Mouse (Mus musculus) neural tube, embryonic 15.5 days (tissue): ENCODE measurements around the gene Satb1. TPM values are rescaled to one million over a fixed set of nuclear protein-coding genes. Genes with fewer than 3 reads are reported as not detected.

ENCODE experiments used
- ATAC-seq: fragments of 200-750 bp; cut with Nextera tagmentation; 2 replicates; pipeline ENCODE4 v1.8.0; 2017; ENCODE audit warnings: mild to moderate bottlenecking, moderate TSS enrichment, moderate library complexity; ENCODE audit not compliant: low FRiP score
- H3K27ac ChIP-seq: fragments of 300-500 bp; sonication (generic); replicated peaks from 2 replicates; pipeline ENCODE4 v1.5.1; 2015; ENCODE audit warnings: mild to moderate bottlenecking, inconsistent platforms
- H3K27me3 ChIP-seq: fragments of 300-500 bp; sonication (generic); replicated peaks from 2 replicates; pipeline ENCODE4 v1.6.1; 2015; ENCODE audit warnings: inconsistent platforms
- H3K36me3 ChIP-seq: fragments of 300-500 bp; sonication (generic); 2 replicates; pipeline ENCODE4 v1.6.1; 2015; ENCODE audit warnings: inconsistent platforms
- H3K4me1 ChIP-seq: fragments of 300-500 bp; sonication (generic); 2 replicates; pipeline ENCODE4 v1.6.1; 2015; ENCODE audit warnings: inconsistent platforms
- H3K4me2 ChIP-seq: fragments of 300-500 bp; sonication (generic); 2 replicates; pipeline ENCODE4 v1.6.1; 2015; ENCODE audit warnings: inconsistent platforms, mild to moderate bottlenecking, moderate library complexity
- H3K4me3 ChIP-seq: fragments of 300-500 bp; sonication (generic); replicated peaks from 2 replicates; pipeline ENCODE4 v1.5.1; 2015; ENCODE audit warnings: mild to moderate bottlenecking, inconsistent platforms
- H3K9ac ChIP-seq: fragments of 300-500 bp; sonication (generic); replicated peaks from 2 replicates; pipeline ENCODE4 v1.6.1; 2015; ENCODE audit warnings: mild to moderate bottlenecking, inconsistent platforms
- H3K9me3 ChIP-seq: fragments of 300-500 bp; sonication (generic); replicated peaks from 2 replicates; pipeline ENCODE4 v1.6.1; 2016; ENCODE audit warnings: inconsistent platforms
- WGBS: fragments of 180-500 bp; shearing (Covaris S2); methylation state at CpG from one replicate; pipeline ENCODE4 v1.1.7; 2015; ENCODE audit warnings: mixed read lengths; 5-methylcytosine and 5-hydroxymethylcytosine counted together
- polyA plus RNA-seq: library from polyadenylated mRNA; unstranded; fragments of >200 nt; fragmentation: Nextera tagmentation; extraction: Ambion mirVana; gene quantifications from 2 replicates; pipeline ENCODE4 v1.2.1, GENCODE M21; 2015

Satb1 gene
- polyA plus RNA-seq, 1 experiment from 2014 or later, result 39.6 TPM

DNA sequence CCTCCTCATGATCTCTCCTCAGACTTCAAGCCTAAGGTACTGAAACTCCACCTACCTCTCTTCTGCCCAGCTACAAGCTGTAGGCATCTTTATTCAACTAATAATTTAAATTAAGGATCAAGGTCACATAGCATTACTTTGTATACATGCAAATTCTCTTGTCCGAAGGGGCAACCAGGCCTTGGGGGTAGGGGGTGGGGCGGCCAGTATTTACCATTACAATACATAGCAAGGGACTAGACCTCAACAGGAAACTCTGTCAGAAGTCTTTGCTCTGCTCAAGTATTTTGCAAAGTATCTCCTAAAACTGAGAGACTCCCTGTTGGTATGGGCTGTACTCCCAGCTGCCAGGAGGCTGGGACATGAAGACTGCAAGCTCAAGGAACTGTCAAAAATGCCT, 137.8 kb downstream of the Satb1 start:
- Histone ChIP-seq H3K9me3 (no peaks in the 10 kb centered on the region), H3K4me3 (no peak overlapping the region), H3K4me1 (no peaks in the 10 kb centered on the region), H3K36me3 (no peaks in the 10 kb centered on the region), H3K27ac (no peak overlapping the region), H3K27me3 (no peaks in the 10 kb centered on the region), H3K9ac (no peak overlapping the region), H3K4me2 (no peak overlapping the region)
- 65% methylated on average over 2 of the region's 2 CpGs for WGBS
- no peak for ATAC-seq

DNA sequence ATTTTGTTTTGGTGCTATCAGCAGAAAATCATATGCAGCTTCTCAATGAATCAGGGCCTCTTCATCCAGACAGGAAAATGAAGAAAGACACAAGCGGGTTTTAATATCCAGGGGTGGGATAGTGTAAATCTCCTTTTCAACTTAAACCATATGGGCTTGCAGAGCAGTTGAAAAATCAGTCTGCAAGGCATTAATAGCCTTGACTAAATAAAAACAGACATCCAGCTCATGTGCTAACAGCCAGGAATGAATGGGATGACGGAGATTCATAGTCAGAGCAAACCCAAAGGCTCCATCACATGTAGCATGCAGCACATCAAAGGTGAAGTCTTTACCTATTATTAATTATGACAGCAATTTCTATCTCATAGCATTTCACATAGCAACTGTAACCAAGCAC, 142.6 kb downstream of the Satb1 start:
- WGBS, result 86% methylated on average over 2 of the region's 2 CpGs
- Histone ChIP-seq H3K4me2 (no peak overlapping the region), H3K36me3 (no peaks in the 10 kb centered on the region), H3K9ac (no peak overlapping the region), H3K4me3 (no peak overlapping the region), H3K4me1 (no peaks in the 10 kb centered on the region), H3K27me3 (no peaks in the 10 kb centered on the region), H3K9me3 (no peaks in the 10 kb centered on the region), H3K27ac (no peak overlapping the region)
- ATAC-seq, result no peak

DNA sequence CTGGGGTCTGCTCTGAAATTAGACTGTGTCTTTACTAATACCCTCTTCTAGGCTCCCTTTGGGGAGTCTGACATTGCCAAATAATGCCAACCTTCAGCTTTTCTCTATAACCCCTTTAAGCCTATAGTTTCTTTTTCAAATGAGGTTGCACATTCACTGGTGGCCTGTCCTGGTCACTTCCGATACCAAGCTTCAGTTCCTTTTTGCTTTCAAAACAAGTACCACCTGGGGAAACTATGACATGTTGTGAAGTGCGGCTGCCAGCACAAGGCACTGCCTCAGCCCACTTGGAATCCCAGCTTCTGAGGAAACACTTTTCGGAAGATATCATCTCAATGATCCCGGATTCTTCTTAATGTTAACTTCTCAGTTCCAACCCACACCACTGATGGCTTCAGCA, 145.9 kb downstream of the Satb1 start:
- H3K4me1 ChIP-seq, result no peaks in the 10 kb centered on the region
- no peaks in the 10 kb centered on the region for H3K27me3 ChIP-seq
- no peak overlapping the region for H3K4me3 ChIP-seq
- H3K27ac ChIP-seq, result no peak overlapping the region
- H3K36me3 ChIP-seq, result no peaks in the 10 kb centered on the region
- H3K9ac ChIP-seq, result no peak overlapping the region
- no peak overlapping the region for H3K4me2 ChIP-seq
- H3K9me3 ChIP-seq, result no peaks in the 10 kb centered on the region
- ATAC-seq, result no peak
- WGBS, result 98% methylated on average over 4 of the region's 4 CpGs
